Mouse (Mus musculus) heart, adult 2 months (tissue): Measurements from ENCODE around the gene Adamts9.

ENCODE experiments used
- EP300 ChIP-seq: fragments of 200-500 bp; IDR thresholded peaks from 2 replicates; pipeline ENCODE4 v1.6.1; 2011; ENCODE audit warnings: low read depth, low read length, control low read depth; ENCODE audit not compliant: insufficient read depth
- POLR2A ChIP-seq: fragments of 200-500 bp; IDR thresholded peaks from 2 replicates; pipeline ENCODE4 v1.6.1; 2011; ENCODE audit warnings: mild to moderate bottlenecking, low read depth, low read length, control low read depth; ENCODE audit not compliant: insufficient read depth

GRCm38 (mm10) chr6:92850250-92850649 lies 93.0 kb downstream of the Adamts9 start:
- peak; percentile 99 for TF ChIP-seq EP300
- TF ChIP-seq POLR2A, result peak; percentile 41
